Mouse (Mus musculus): ENCODE results near the gene Camta1.

GRCm38 (mm10) chr4:151655227-151655626 lies 206.4 kb downstream of the Camta1 start:
- no peak for TF ChIP-seq GATA1 (IDR thresholded peaks at IDR 0.05; ENCODE audit: low read length)
- TF ChIP-seq TAL1 (IDR thresholded peaks at IDR 0.05; ENCODE audit: low read length): no peak
